Mouse (Mus musculus): Measurements from ENCODE around the gene Fam167b.

GRCm38 (mm10) chr4:129610472-129610871 is 32.1 kb upstream of the Fam167b start:
- TF ChIP-seq CTCF (IDR thresholded peaks at IDR 0.05; ENCODE audit: low read depth) (no peak), EP300 (IDR thresholded peaks at IDR 0.05; ENCODE audit: low read depth) (no peak)

Measured in liver, postnatal 0 days (tissue).